Mouse (Mus musculus) testis, adult 2 months (tissue): ENCODE measurements around the gene Dpp9. TPM values are rescaled to one million over a fixed set of nuclear protein-coding genes. Genes with fewer than 3 reads are reported as not detected.

Source experiments
- H3K27ac ChIP-seq: fragments of 200-500 bp; 2 replicates; pipeline ENCODE4 v1.5.1; 2012; ENCODE audit warnings: low read depth, low read length; ENCODE audit not compliant: control insufficient read depth, insufficient read depth
- H3K27me3 ChIP-seq: fragments of 200-500 bp; 2 replicates; pipeline ENCODE4 v1.6.1; 2012; ENCODE audit warnings: mild to moderate bottlenecking, low read length, moderate library complexity; ENCODE audit not compliant: control insufficient read depth, insufficient read depth
- H3K36me3 ChIP-seq: fragments of 200-500 bp; 2 replicates; pipeline ENCODE4 v1.6.1; 2012; ENCODE audit warnings: mild to moderate bottlenecking, low read length; ENCODE audit not compliant: control insufficient read depth, insufficient read depth
- H3K4me1 ChIP-seq: fragments of 200-500 bp; 2 replicates; pipeline ENCODE4 v1.6.1; 2012; ENCODE audit warnings: low read length; ENCODE audit not compliant: control insufficient read depth, insufficient read depth
- H3K4me3 ChIP-seq: fragments of 200-500 bp; 2 replicates; pipeline ENCODE4 v1.5.1; 2012; ENCODE audit warnings: low read depth, mild to moderate bottlenecking, low read length, moderate library complexity, mixed read lengths; ENCODE audit not compliant: control insufficient read depth
- CTCF ChIP-seq: fragments of 200-500 bp; IDR thresholded peaks from 2 replicates; pipeline ENCODE4 v1.5.1; 2012; ENCODE audit warnings: low read depth, mild to moderate bottlenecking, inconsistent platforms, low read length, moderate library complexity; ENCODE audit not compliant: control insufficient read depth, insufficient read depth, insufficient replicate concordance
- POLR2A ChIP-seq: fragments of 200-500 bp; IDR thresholded peaks from 2 replicates; pipeline ENCODE4 v1.6.1; 2012; ENCODE audit warnings: low read depth, mild to moderate bottlenecking, inconsistent platforms, low read length, moderate library complexity; ENCODE audit not compliant: control insufficient read depth
- polyA plus RNA-seq: library from polyadenylated mRNA; depleted of rRNA; stranded (reverse); fragments of >200 nt; gene quantifications from 2 replicates; pipeline ENCODE4 v1.2.3, GENCODE M21; 2012

Dpp9 gene
- polyA plus RNA-seq, 1 experiment = 12.8 TPM

GRCm38 (mm10) chr17:56182975-56183657 lies 35.6 kb downstream of the Dpp9 start:
- Histone ChIP-seq H3K36me3 (peaks cover 5% of the 10 kb centered on the region; the same call in 1 of the 2 replicates), H3K4me1 (peaks cover 10% of the 10 kb centered on the region), H3K27me3 (no peaks in the 10 kb centered on the region), H3K4me3 (peak overlapping the region; percentile 100), H3K27ac (peak overlapping the region; percentile 87)
- no peak for TF ChIP-seq POLR2A
- TF ChIP-seq CTCF = no peak

DNA sequence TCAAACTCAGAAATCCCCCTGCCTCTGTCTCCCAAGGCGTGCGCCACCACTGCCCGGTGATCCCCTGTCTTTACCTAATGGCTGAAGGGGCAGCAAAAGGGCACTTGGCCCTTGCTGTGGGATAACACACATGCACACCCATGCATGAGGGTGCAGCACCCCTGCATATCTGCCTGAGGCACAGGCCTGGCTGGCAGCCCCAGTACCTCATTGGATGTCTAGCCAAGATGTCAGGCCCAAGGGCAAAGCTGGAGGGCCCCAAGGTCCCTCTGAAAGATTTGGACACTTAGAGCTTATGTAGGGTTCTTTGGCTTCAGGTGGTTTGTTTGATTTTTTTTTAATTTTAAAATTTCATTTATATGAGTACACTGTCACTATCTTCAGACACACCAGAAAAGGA lies 43.3 kb downstream of the Dpp9 start:
- Histone ChIP-seq H3K4me3 (no peak overlapping the region), H3K4me1 (peaks cover 2% of the 10 kb centered on the region; the same call in 1 of the 2 replicates), H3K27ac (no peak overlapping the region), H3K27me3 (no peaks in the 10 kb centered on the region), H3K36me3 (peaks cover 2% of the 10 kb centered on the region; the same call in 1 of the 2 replicates)
- TF ChIP-seq CTCF (no peak), POLR2A (no peak)

- H3K27me3 ChIP-seq = no peaks in the 10 kb centered on the region
- H3K27ac ChIP-seq = no peak overlapping the region
- H3K4me1 ChIP-seq = peaks cover 2% of the 10 kb centered on the region; the same call in 1 of the 2 replicates
- H3K36me3 ChIP-seq = peaks cover 2% of the 10 kb centered on the region; the same call in 1 of the 2 replicates
- H3K4me3 ChIP-seq = no peak overlapping the region
- no peak for TF ChIP-seq CTCF
- no peak for TF ChIP-seq POLR2A
Measured at GRCm38 (mm10) chr17:56173401-56174046, 45.2 kb downstream of the Dpp9 start.

GRCm38 (mm10) chr17:56171881-56172280 lies 46.8 kb downstream of the Dpp9 start:
- H3K27ac ChIP-seq = no peak overlapping the region
- no peak for TF ChIP-seq POLR2A
- TF ChIP-seq CTCF = no peak
- no peaks in the 10 kb centered on the region for H3K27me3 ChIP-seq

DNA sequence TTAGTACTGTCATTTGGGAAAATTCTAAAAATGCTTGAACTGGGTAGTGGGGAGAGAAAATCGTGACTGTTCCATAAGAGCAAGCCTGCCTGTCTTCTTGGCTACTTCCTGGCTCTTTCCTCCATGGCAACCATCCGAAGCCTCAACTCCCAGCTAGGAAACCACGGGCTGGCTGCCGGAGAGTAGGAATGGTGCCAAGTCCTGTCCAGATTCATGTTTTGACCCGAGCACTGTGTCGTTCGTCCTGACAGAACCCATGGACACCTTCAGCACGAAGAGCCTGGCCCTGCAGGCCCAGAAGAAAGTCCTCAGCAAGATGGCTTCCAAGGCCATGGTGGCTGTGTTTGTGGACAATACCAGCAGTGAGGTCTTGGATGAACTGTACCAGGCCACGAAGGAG lies 47.2 kb downstream of the Dpp9 start:
- peaks cover 2% of the 10 kb centered on the region; the same call in 1 of the 2 replicates for H3K4me1 ChIP-seq
- H3K27me3 ChIP-seq = no peaks in the 10 kb centered on the region
- no peaks in the 10 kb centered on the region for H3K36me3 ChIP-seq
- no peak overlapping the region for H3K4me3 ChIP-seq
- no peak overlapping the region for H3K27ac ChIP-seq
- no peak for TF ChIP-seq CTCF
- TF ChIP-seq POLR2A = no peak

More at GRCm38 (mm10) chr17:56171881-56172280, 46.8 kb downstream of the Dpp9 start:
- no peaks in the 10 kb centered on the region for H3K36me3 ChIP-seq
- H3K4me1 ChIP-seq = peaks cover 2% of the 10 kb centered on the region; the same call in 1 of the 2 replicates
- no peak overlapping the region for H3K4me3 ChIP-seq

DNA sequence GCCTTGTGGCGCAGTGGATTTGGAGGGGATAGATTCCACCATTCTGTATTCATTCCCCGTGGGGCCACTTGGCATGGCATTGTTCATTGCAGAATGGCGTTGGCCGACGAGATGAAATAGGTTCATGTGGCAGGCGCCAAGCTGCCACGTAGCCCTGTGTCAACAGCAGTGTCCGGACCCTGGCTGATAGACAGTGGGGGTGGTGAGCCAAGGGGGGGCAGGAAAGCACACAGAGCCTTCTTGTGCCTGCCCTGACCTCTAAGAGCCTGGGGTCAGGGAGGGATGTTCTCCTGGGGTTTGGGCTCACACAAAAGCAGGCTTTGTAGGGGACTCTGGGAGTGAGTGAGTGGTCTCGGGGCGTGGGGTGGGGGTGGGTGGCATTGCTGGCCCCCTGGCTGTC lies 48.1 kb downstream of the Dpp9 start:
- Histone ChIP-seq H3K4me3 (no peak overlapping the region), H3K27me3 (no peaks in the 10 kb centered on the region), H3K4me1 (peaks cover 2% of the 10 kb centered on the region; the same call in 1 of the 2 replicates), H3K36me3 (no peaks in the 10 kb centered on the region), H3K27ac (no peak overlapping the region)
- no peak for TF ChIP-seq POLR2A
- TF ChIP-seq CTCF = no peak

DNA sequence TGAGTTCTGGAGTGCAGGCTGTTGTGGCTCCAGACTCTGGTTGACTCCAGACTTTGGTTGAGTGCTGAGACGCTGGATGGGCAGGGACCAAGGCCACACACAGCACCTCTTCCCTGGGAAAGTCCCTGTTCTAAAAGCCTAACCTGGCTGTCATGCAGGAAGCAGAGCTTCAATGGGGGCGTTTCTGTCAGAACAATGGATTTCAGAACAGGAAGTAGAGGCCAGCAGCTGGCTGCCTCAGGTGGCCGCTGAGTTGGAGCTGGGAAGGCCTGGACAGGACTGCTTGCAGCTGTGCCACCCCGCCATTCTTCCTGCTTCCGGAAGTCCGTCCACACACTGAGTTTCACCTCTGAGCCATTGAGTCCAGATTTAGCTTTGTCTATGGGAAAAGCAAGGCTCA lies 48.9 kb downstream of the Dpp9 start:
- no peak overlapping the region for H3K4me3 ChIP-seq
- no peaks in the 10 kb centered on the region for H3K36me3 ChIP-seq
- no peak for TF ChIP-seq POLR2A
- no peak for TF ChIP-seq CTCF
- H3K4me1 ChIP-seq = peaks cover 2% of the 10 kb centered on the region; the same call in 1 of the 2 replicates
- H3K27ac ChIP-seq = no peak overlapping the region
- no peaks in the 10 kb centered on the region for H3K27me3 ChIP-seq
